Mouse (Mus musculus) ES-E14 (cell line): ENCODE data around the gene Zfp609.

Experiments
- CHD2 ChIP-seq: IDR thresholded peaks from 2 replicates; pipeline ENCODE4 v1.6.1; 2014; ENCODE audit warnings: mild to moderate bottlenecking, low read depth, low read length, inconsistent platforms
- HCFC1 ChIP-seq: IDR thresholded peaks from 2 replicates; pipeline ENCODE4 v1.6.1; 2012; ENCODE audit warnings: low read length, inconsistent platforms, borderline replicate concordance; ENCODE audit not compliant: insufficient read depth
- MAFK ChIP-seq: IDR thresholded peaks from 2 replicates; pipeline ENCODE4 v1.6.1; 2014; ENCODE audit warnings: mild to moderate bottlenecking, low read depth, low read length, inconsistent platforms; ENCODE audit not compliant: insufficient read depth
- ZC3H11A ChIP-seq: IDR thresholded peaks from 2 replicates; pipeline ENCODE4 v1.6.1; 2012; ENCODE audit warnings: low read depth, mild to moderate bottlenecking, inconsistent platforms, low read length, borderline replicate concordance
- ZNF384 ChIP-seq: IDR thresholded peaks from 2 replicates; pipeline ENCODE4 v1.6.1; 2012; ENCODE audit warnings: low read depth, low read length, inconsistent platforms

- TF ChIP-seq CHD2 (no peak), ZC3H11A (no peak), HCFC1 (no peak), MAFK (no peak), ZNF384 (no peak)
These were observed 134.9 kb downstream of the Zfp609 start for GRCm38 (mm10) chr9:65692466-65692865.
